1 mouse cellular context compared by ENCODE assay signal in the genomic region with DNA sequence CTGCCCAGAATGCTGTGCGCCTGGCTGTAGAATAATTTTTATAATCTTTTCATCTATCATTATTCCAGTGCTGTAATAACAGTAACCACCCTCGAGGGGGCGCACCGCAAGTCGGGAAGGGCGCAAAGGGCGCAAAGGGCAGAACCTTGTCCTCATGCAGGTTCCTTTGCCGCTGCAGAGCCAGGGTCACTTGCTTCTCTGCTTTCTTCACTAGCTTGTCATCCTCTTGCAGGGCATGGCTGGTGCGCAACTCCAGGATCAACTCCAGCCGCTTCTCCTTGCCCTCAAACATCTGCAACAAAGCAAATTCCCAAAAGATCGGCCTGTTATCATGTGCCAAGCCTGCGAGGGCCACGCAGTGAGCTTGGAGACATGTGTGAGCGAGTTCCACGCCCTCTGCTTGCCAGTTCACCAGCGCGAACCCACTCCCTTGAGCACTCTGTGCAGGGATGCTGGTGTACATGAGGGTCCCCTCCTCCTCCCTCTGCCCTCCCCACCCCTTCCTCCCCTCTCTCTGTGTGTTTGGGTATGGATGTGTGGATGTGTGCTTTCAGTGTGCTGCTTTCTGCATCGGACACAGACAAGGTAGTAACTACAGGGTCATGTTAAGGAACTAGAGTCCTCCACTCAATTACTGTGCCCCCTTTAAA.
TF ChIP-seq lines count a peak whose summit lies in the region.

No protein-coding gene starts in this region.

TF ChIP-seq in CH12.LX, 34 proteins besides CTCF, POLR2A, EP300 and RAD21:
- no peak for TF ChIP-seq CHD2 (IDR thresholded peaks at IDR 0.05; ENCODE audit: low read length)
- peak; percentile 63; the same call in 1 of the 2 replicates for TF ChIP-seq ZNF384 (IDR thresholded peaks at IDR 0.05; ENCODE audit: low read depth, low read length)
- TF ChIP-seq ZC3H11A (IDR thresholded peaks at IDR 0.05; ENCODE audit: low read depth, low read length): no peak
- no peak for TF ChIP-seq POLR2AphosphoS2 (IDR thresholded peaks at IDR 0.05; ENCODE audit: low read depth, low read length)
